ENCODE assay signal across 17 mouse cellular contexts in the genomic region with DNA sequence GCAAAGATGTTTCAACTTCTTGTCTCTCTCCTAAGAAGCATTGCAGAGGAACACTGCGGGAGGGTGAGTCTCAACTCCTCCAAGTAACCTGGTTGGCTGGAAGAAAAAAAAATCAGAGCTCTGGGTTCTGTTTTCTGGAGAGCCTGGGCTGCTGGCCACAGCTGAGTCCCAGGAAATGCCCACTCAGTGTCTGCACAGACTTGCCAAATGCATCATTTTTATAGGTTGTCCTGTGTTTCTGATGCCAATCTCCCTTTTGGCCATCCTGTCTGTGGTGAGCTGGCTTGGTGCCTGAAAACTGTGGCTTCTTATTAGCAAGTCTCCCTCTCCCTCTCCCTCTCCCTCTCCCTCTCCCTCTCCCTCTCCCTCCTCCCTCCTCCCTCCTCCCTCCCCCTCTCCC.
DNase-seq lines count a peak whose midpoint lies in the region; ATAC-seq and TF ChIP-seq lines count a peak whose summit lies in the region.
"Had no signal": no experiment of that assay in that cellular context is flagged by ENCODE, and none has a peak within 500 bp of the region (broad histone marks: within the 10 kb centered on the region; RNA-seq: fewer than 3 reads in every experiment).

No protein-coding gene starts in this region.

- no peaks in the 10 kb centered on the region for H3K9me3 ChIP-seq in intestine, postnatal 0 days (ENCODE audit: control insufficient read depth)
- H3K9me3 ChIP-seq: limb, embryonic 10.5 days had no signal

- H3K4me1 ChIP-seq in intestine, postnatal 0 days (replicated peaks; ENCODE audit: control insufficient read depth, insufficient read depth, low read length): no peaks in the 10 kb centered on the region
- H3K4me1 ChIP-seq: forebrain, embryonic 12.5 days; hindbrain, embryonic 15.5 days; limb, embryonic 10.5 days had no signal

- no peak for TF ChIP-seq CTCF in intestine, postnatal 0 days (IDR thresholded peaks at IDR 0.05; ENCODE audit: low read depth)

- H3K27me3 ChIP-seq in intestine, postnatal 0 days (replicated peaks; ENCODE audit: control insufficient read depth, insufficient read depth, low read length): no peaks in the 10 kb centered on the region
- H3K27me3 ChIP-seq: forebrain, embryonic 12.5 days; hindbrain, embryonic 15.5 days had no signal

- no peak overlapping the region for H3K4me2 ChIP-seq in intestine, postnatal 0 days (replicated peaks; ENCODE audit: low read depth)
- H3K4me2 ChIP-seq: forebrain, embryonic 12.5 days; hindbrain, embryonic 15.5 days; midbrain, embryonic 11.5 days had no signal

- no peaks in the 10 kb centered on the region for H3K36me3 ChIP-seq in intestine, postnatal 0 days (ENCODE audit: control insufficient read depth, insufficient read depth)
- H3K36me3 ChIP-seq: limb, embryonic 10.5 days had no signal

- no peak overlapping the region for H3K27ac ChIP-seq in intestine, postnatal 0 days (ENCODE audit: low read depth, low read length)
- H3K27ac ChIP-seq: forebrain, embryonic 12.5 days; hindbrain, embryonic 15.5 days; limb, embryonic 10.5 days; liver, embryonic 14.5 days had no signal

- ATAC-seq in intestine, postnatal 0 days: no peak

- H3K9ac ChIP-seq in intestine, postnatal 0 days (ENCODE audit: low read depth, low read length): no peak overlapping the region
- H3K9ac ChIP-seq: forebrain, embryonic 12.5 days; hindbrain, embryonic 15.5 days; liver, embryonic 14.5 days had no signal

- no peak overlapping the region for H3K4me3 ChIP-seq in intestine, postnatal 0 days (ENCODE audit: low read depth, low read length)
- H3K4me3 ChIP-seq: forebrain, embryonic 12.5 days; hindbrain, embryonic 15.5 days; limb, embryonic 10.5 days had no signal

- peak; percentile 52 to 56 for DNase-seq in frontal cortex, postnatal 36 days (ENCODE audit: low spot score in 2 of 2)
- DNase-seq in frontal cortex, postnatal 25 days (ENCODE audit: low spot score in 2 of 2): no peak
- peak; percentile 72 for DNase-seq in right cerebral cortex, adult 18-20 months
- DNase-seq in right cerebral cortex, postnatal 4 days: no peak
- peak; percentile 79 for DNase-seq in cerebellum, adult 9-11 months
- no peak for DNase-seq in adrenal gland, adult 18-20 months (ENCODE audit: low spot score in 2 of 2)
- DNase-seq in adrenal gland, postnatal 10 days: no peak
- DNase-seq: kidney, adult 8-10 months; lung, postnatal 14 days; spleen, adult 18-20 months; thymus, postnatal 25 days had no signal

- WGBS in intestine, postnatal 0 days: 89% methylated on average over 1 of the region's 1 CpGs

Comparison
In these comparisons a context has a peak if more than half of its experiments do, and no peak if none do; other contexts are left out.
1. DNase-seq: peak in frontal cortex, postnatal 36 days (2 of 2), right cerebral cortex, adult 18-20 months (single experiment) and cerebellum, adult 9-11 months (single experiment); none in frontal cortex, postnatal 25 days (0 of 2), right cerebral cortex, postnatal 4 days (single experiment), adrenal gland, adult 18-20 months (0 of 2) and adrenal gland, postnatal 10 days (single experiment).